Mouse (Mus musculus) kidney, adult 2 months (tissue): ENCODE measurements at regions not wholly inside any gene's neighbourhood (a gene's known extent, or its start where the extent isn't known, plus 50 kb on each side); places are given as distances from the start of the nearest gene placed in this dataset.

Experiments
- CTCF ChIP-seq: fragments of 200-500 bp; conservative IDR thresholded peaks from 2 replicates; pipeline ENCODE4 v1.5.1; 2011; ENCODE audit warnings: low read depth, mild to moderate bottlenecking, control low read depth, low read length, moderate library complexity, mixed read lengths; ENCODE audit not compliant: insufficient read depth, insufficient read length
- POLR2A ChIP-seq: fragments of 200-500 bp; IDR thresholded peaks from one replicate; pipeline ENCODE4 v1.6.1; 2011; ENCODE audit warnings: low read depth, low read length, control low read depth

- TF ChIP-seq CTCF, result no peak
- TF ChIP-seq POLR2A, result no peak
Measured at GRCm38 (mm10) chr2:138897101-138897500, 596.6 kb upstream of the Sptlc3 start.
